Mouse (Mus musculus) urinary bladder, postnatal 0 days (tissue): Measurements from ENCODE around the gene Marcksl1. TPM values are rescaled to one million over a fixed set of nuclear protein-coding genes. Genes with fewer than 3 reads are reported as not detected.

Experiments used
- microRNA-seq: library from miRNA; unstranded; fragments of <30 nt; microRNA quantifications from one replicate; pipeline ENCODE4, GENCODE M21; 2016
- polyA plus RNA-seq: library from polyadenylated mRNA; unstranded; fragments of >200 nt; fragmentation: Nextera tagmentation; extraction: Ambion mirVana; gene quantifications from 2 replicates; pipeline ENCODE4 v1.2.1, GENCODE M21; 2015

Marcksl1 gene
- polyA plus RNA-seq, result 166 and 167 TPM in 2 replicates

DNA sequence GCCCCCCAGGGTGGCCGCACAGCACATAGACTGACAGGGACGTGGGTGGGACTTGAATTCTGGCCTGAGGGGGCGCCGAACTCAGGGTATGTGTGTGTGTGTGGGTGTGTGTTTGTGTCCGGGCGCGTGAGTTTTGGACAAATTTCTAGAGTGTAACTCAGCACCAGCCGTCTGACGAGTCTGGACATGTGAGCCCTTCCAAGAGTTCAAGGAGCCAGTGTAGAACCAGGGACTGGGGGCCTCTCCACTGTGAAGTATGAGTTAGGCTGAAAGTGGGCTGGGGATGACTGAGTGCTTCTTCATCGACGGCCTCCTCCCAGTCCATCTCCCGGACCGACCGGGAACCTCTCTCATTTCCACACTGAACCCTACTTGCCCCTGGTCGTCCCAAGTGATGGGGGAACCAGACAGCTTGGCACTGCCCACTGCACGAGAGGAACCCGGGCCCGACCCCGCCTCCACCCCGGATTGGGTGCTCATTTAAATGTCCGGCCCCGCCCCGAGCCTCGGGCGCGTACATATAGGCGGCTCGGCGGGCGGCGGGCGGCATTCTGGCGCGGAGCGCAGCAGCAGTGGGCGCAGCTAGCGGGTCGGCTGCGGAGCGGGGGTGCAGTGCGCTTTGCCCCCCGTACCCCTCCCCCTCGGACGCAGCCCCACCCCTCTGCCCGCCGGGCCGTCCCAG, at the start of gene Marcksl1:
TSS of gene Marcksl1 (plus strand) at position 496 of the 682 bp plus-strand sequence.

DNA sequence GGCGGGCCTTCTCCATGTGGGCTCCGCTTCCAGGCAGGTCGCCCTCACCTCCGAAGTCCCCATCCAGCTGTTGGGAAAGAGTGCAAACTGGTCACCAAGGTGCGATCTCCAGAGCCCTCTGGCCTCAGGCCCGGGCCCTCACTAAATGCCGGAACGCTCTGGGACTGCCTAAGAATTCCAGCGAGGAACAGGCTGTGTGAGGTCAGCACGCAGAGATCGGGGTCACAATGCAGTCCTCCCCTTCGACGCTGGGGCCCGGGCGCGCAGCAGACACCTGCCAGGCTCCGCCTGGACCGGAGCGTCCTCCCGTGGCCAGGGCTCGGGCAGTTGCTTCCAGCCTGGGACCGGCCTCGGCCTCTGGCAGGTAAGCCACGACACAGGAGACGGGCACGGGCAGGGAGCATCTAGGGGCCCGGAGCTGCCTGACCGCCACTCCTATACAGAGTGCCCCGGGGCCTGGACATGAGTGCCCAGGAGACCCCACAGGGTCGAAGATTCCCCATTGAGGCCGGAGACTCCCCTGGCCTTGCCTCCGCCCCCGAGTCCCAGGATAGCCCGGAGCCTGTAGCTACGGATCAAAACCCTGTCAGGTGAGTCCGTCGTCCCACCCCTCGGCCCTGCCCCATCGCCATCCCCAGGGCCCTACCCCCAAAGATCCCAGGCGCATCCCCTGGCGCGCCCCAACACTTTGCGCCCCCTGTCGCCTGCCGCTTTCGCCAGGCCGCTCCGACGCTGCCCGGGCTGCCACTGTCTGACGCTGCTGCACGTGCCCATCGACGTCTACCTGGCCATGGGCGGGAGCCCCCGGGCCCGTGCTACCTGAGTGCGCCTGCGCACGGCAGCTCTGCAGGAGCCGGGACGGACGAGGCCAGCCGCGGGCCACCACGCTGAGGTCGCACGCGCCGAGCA, 22.2 kb upstream of the Marcksl1 start, which contains the start of the genes Tssk3 and Fam229a:
TSS of gene Tssk3 (minus strand) at position 51 of the 909 bp plus-strand sequence.
TSS of gene Fam229a (plus strand) at position 219 of the 909 bp plus-strand sequence.

DNA sequence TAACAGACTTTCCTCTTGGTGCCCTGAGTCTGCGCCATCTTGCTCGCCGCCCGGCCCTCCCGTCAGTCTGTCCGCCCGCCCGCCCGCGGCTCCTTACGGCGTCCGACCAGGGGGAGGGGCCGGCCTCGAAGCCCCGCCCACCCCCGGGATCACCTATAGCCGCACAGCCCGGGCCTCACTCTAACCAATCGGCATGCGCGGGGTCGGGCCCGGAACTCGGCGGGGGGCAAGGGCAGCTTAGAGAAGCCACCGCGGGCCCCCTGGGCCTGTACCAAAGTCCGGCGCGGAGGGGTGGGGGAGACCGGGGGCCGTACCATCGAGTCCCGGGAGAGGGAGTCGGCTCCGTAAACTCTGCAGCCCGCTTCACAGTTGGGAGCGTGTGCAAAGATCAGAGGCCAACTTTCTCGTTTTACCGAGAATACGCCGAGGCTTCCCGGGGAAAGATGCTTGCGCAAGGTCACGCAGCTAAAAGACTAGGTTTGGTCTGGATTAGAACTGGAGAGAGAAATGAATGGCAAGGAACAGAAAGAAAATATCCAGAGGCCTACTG, 29.3 kb downstream of the Marcksl1 start, which contains the start of gene Hdac1:
TSS of gene Hdac1 (minus strand) at position 122 of the 550 bp plus-strand sequence.

Small RNA genes lying within 50 kb of the gene (microRNA-seq; reads per million reads assigned to microRNA genes)
- gene Mir8119, result not detected

Other genes starting within 250 kb of the Marcksl1 start
- 1.8 and 2.8 TPM in 2 replicates for gene Sync, start 226.0 kb upstream of the Marcksl1 start, polyA plus RNA-seq
- gene Rbbp4, start 178.2 kb upstream of the Marcksl1 start, polyA plus RNA-seq, result 147 and 188 TPM in 2 replicates
- gene Zbtb8os, start 177.9 kb upstream of the Marcksl1 start, polyA plus RNA-seq, result 39.7 and 46.6 TPM in 2 replicates
- 17.4 and 19.0 TPM in 2 replicates for gene Zbtb8a, start 135.5 kb upstream of the Marcksl1 start, polyA plus RNA-seq
- gene Zbtb8b, start 72.7 kb upstream of the Marcksl1 start, polyA plus RNA-seq, result 6.6 and 7.9 TPM in 2 replicates
- 14.1 and 16.6 TPM in 2 replicates for gene Bsdc1, start 52.0 kb upstream of the Marcksl1 start, polyA plus RNA-seq
- not detected in 2 replicates for gene Tssk3, start 22.6 kb upstream of the Marcksl1 start, polyA plus RNA-seq
- gene Fam229a, start 22.4 kb upstream of the Marcksl1 start, polyA plus RNA-seq, result 0.63 and 0.73 TPM in 2 replicates
- gene Hdac1, start 29.1 kb downstream of the Marcksl1 start, polyA plus RNA-seq, result 95.3 and 96.1 TPM in 2 replicates
- 1.9 and 2.6 TPM in 2 replicates for gene Lck, start 60.1 kb downstream of the Marcksl1 start, polyA plus RNA-seq
- gene Fam167b, start 65.0 kb downstream of the Marcksl1 start, polyA plus RNA-seq, result 1.3 and 1.8 TPM in 2 replicates
- 201 and 217 TPM in 2 replicates for gene Eif3i, start 87.1 kb downstream of the Marcksl1 start, polyA plus RNA-seq
- 164 and 187 TPM in 2 replicates for gene Tmem234, start 87.1 kb downstream of the Marcksl1 start, polyA plus RNA-seq
- gene Dcdc2b, start 100.7 kb downstream of the Marcksl1 start, polyA plus RNA-seq, result 0.63 and 1.9 TPM in 2 replicates
- gene Iqcc, start 105.5 kb downstream of the Marcksl1 start, polyA plus RNA-seq, result 19.0 and 19.1 TPM in 2 replicates
- gene Ccdc28b, start 110.4 kb downstream of the Marcksl1 start, polyA plus RNA-seq, result 39.2 and 42.1 TPM in 2 replicates
- gene Txlna, start 127.5 kb downstream of the Marcksl1 start, polyA plus RNA-seq, result 26.8 and 29.6 TPM in 2 replicates
- 9.8 and 11.9 TPM in 2 replicates for gene Kpna6, start 159.2 kb downstream of the Marcksl1 start, polyA plus RNA-seq
- gene Tmem39b, start 183.3 kb downstream of the Marcksl1 start, polyA plus RNA-seq, result 5.2 and 5.7 TPM in 2 replicates
- gene Khdrbs1, start 228.7 kb downstream of the Marcksl1 start, polyA plus RNA-seq, result 40.1 and 45.9 TPM in 2 replicates